Mouse (Mus musculus): Measurements from ENCODE around the gene Trim41.

GRCm38 (mm10) chr11:48841213-48841612, 24.1 kb upstream of the Trim41 start:
- TF ChIP-seq CTCF (IDR thresholded peaks at IDR 0.05; ENCODE audit: borderline replicate concordance, insufficient read depth, low read depth, low read length): no peak
- no peak for TF ChIP-seq POLR2A (IDR thresholded peaks at IDR 0.05; ENCODE audit: borderline replicate concordance, insufficient read depth, low read length)
